Mouse (Mus musculus) lung, embryonic 14.5 days (tissue): Measurements from ENCODE around the gene Cul9. TPM values are rescaled to one million over a fixed set of nuclear protein-coding genes. Genes with fewer than 3 reads are reported as not detected.
A peak's percentile ranks its signal among the peaks of the same experiment; 100 is the strongest.

ENCODE experiments used
- ATAC-seq: fragments of 200-750 bp; cut with Nextera tagmentation; 2 replicates; pipeline ENCODE4 v1.8.0; 2017; ENCODE audit warnings: mild to moderate bottlenecking, moderate TSS enrichment, moderate library complexity; ENCODE audit not compliant: insufficient read depth
- DNase-seq: peaks from one replicate; pipeline ENCODE4 v3.0.0-alpha.2; 2015
- H3K27ac ChIP-seq: fragments of 300-500 bp; sonication (generic); 2 replicates; pipeline ENCODE4 v1.5.1; 2014; ENCODE audit warnings: low read depth, mild to moderate bottlenecking, moderate library complexity
- H3K27me3 ChIP-seq: fragments of 300-500 bp; sonication (generic); 2 replicates; pipeline ENCODE4 v1.6.1; 2014; ENCODE audit warnings: low read length, control low read depth; ENCODE audit not compliant: insufficient read depth
- H3K36me3 ChIP-seq: fragments of 300-500 bp; sonication (generic); 2 replicates; pipeline ENCODE4 v1.6.1; 2014; ENCODE audit warnings: control low read depth; ENCODE audit not compliant: insufficient read depth
- H3K4me1 ChIP-seq: fragments of 300-500 bp; sonication (generic); 2 replicates; pipeline ENCODE4 v1.6.1; 2014; ENCODE audit warnings: antibody characterized with exemption, control low read depth; ENCODE audit not compliant: insufficient read depth
- H3K4me2 ChIP-seq: fragments of 300-500 bp; sonication (generic); 2 replicates; pipeline ENCODE4 v1.6.1; 2014; ENCODE audit warnings: mild to moderate bottlenecking
- H3K4me3 ChIP-seq: fragments of 300-500 bp; sonication (generic); 2 replicates; pipeline ENCODE4 v1.5.1; 2014; ENCODE audit warnings: low read depth, low read length
- H3K9ac ChIP-seq: fragments of 300-500 bp; sonication (generic); 2 replicates; pipeline ENCODE4 v1.6.1; 2014
- H3K9me3 ChIP-seq: fragments of 300-500 bp; sonication (generic); 2 replicates; pipeline ENCODE4 v1.6.1; 2016; ENCODE audit warnings: low read depth, low read length, control low read depth
- CTCF ChIP-seq: IDR thresholded peaks from 2 replicates; pipeline ENCODE4 v1.5.1; 2016; ENCODE audit warnings: antibody characterized with exemption, low read depth
- WGBS: fragments of 180-500 bp; shearing (Covaris S2); extraction: QIAGEN DNeasy Blood & Tissue Kit; methylation state at CpG from one replicate; pipeline ENCODE4 v1.1.7; 2014; 5-methylcytosine and 5-hydroxymethylcytosine counted together
- microRNA-seq: library from miRNA; unstranded; fragments of <30 nt; microRNA quantifications from one replicate; pipeline ENCODE4, GENCODE M21; 2016; ENCODE audit warnings: borderline number of aligned reads
- polyA plus RNA-seq: library from polyadenylated mRNA; unstranded; fragments of >200 nt; fragmentation: Nextera tagmentation; extraction: Ambion mirVana; gene quantifications from 2 replicates; pipeline ENCODE4 v1.2.1, GENCODE M21; 2014

Gene Cul9
- polyA plus RNA-seq, 1 experiment from 2014 or later: 2.9 TPM

GRCm38 (mm10) chr17:46453302-46453948 is 92.8 kb downstream of the Cul9 start:
- Histone ChIP-seq H3K4me2 (peak overlapping the region; percentile 82), H3K9ac (no peak overlapping the region), H3K4me1 (peaks cover 7% of the 10 kb centered on the region; the same call in 1 of the 2 replicates), H3K4me3 (no peak overlapping the region), H3K27me3 (peaks cover 57% of the 10 kb centered on the region), H3K36me3 (no peaks in the 10 kb centered on the region), H3K27ac (no peak overlapping the region), H3K9me3 (no peaks in the 10 kb centered on the region)
- ATAC-seq (no peak), DNase-seq (no peak)
- WGBS: 5% methylated on average over 13 of the region's 13 CpGs
- no peak for TF ChIP-seq CTCF

DNA sequence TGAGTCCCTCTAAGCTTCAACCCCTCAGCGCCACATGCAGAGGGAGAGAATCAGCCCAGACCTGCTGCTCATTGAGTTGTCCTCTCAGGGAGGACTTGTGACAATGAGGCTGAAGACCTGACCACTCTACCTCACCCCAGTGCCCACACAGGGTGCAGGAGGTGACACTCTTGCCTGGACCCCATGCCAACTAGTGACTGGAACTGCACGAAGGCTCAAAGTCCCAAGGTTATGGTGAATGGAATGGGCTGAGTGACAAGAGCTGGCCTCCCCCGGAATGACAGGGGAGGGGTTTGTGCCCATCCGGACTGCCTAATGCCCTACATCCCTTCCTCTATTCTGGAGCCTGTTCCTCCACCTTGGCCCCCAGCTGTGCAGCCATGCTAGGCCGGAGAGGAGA is 93.5 kb downstream of the Cul9 start:
- H3K4me2 ChIP-seq: no peak overlapping the region
- peaks cover 49% of the 10 kb centered on the region for H3K27me3 ChIP-seq
- peaks cover 7% of the 10 kb centered on the region; the same call in 1 of the 2 replicates for H3K4me1 ChIP-seq
- no peak overlapping the region for H3K9ac ChIP-seq
- no peaks in the 10 kb centered on the region for H3K9me3 ChIP-seq
- no peak for TF ChIP-seq CTCF
- no peak for DNase-seq
- no peak overlapping the region for H3K27ac ChIP-seq
- no peak for ATAC-seq
- no peaks in the 10 kb centered on the region for H3K36me3 ChIP-seq
- WGBS: 37% methylated on average over 5 of the region's 5 CpGs
- H3K4me3 ChIP-seq: no peak overlapping the region

Small RNAs within 50 kb of the gene (microRNA-seq; reads per million reads assigned to microRNA genes)
- gene Mir6976: not detected

Other genes starting within 250 kb of the Cul9 start
- 0.38 and 0.46 TPM in 2 replicates for gene Dlk2, start 249.0 kb downstream of the Cul9 start, polyA plus RNA-seq
- 4.7 and 5.5 TPM in 2 replicates for gene Abcc10, start 218.0 kb downstream of the Cul9 start, polyA plus RNA-seq
- 15.2 and 18.3 TPM in 2 replicates for gene Zfp318, start 162.7 kb downstream of the Cul9 start, polyA plus RNA-seq
- 0.41 TPM in 1 of 2 replicates, not detected in the other for gene Crip3, start 117.5 kb downstream of the Cul9 start, polyA plus RNA-seq
- gene Slc22a7, start 107.9 kb downstream of the Cul9 start, polyA plus RNA-seq: not detected in 2 replicates
- gene Ttbk1, start 58.7 kb downstream of the Cul9 start, polyA plus RNA-seq: 0.05 and 0.11 TPM in 2 replicates
- 50.3 and 60.8 TPM in 2 replicates for gene Dnph1, start 49.7 kb downstream of the Cul9 start, polyA plus RNA-seq
- 11.4 and 15.1 TPM in 2 replicates for gene Srf, start 9.8 kb upstream of the Cul9 start, polyA plus RNA-seq
- gene Ptk7, start 83.1 kb upstream of the Cul9 start, polyA plus RNA-seq: 79.5 and 99.3 TPM in 2 replicates
- gene Klc4, start 99.6 kb upstream of the Cul9 start, polyA plus RNA-seq: 20.2 and 21.4 TPM in 2 replicates
- 113 and 114 TPM in 2 replicates for gene Mrpl2, start 99.8 kb upstream of the Cul9 start, polyA plus RNA-seq
- gene Cul7, start 103.9 kb upstream of the Cul9 start, polyA plus RNA-seq: 36.6 TPM in 2 replicates
- gene Rrp36, start 128.0 kb upstream of the Cul9 start, polyA plus RNA-seq: 47.6 and 48.5 TPM in 2 replicates
- 123 and 131 TPM in 2 replicates for gene Mea1, start 132.4 kb upstream of the Cul9 start, polyA plus RNA-seq
- 108 and 111 TPM in 2 replicates for gene Klhdc3, start 134.5 kb upstream of the Cul9 start, polyA plus RNA-seq
- 97.6 and 104 TPM in 2 replicates for gene Ppp2r5d, start 158.7 kb upstream of the Cul9 start, polyA plus RNA-seq
- 23.0 and 25.7 TPM in 2 replicates for gene Pex6, start 165.1 kb upstream of the Cul9 start, polyA plus RNA-seq
- 0.77 and 1.5 TPM in 2 replicates for gene Gnmt, start 182.8 kb upstream of the Cul9 start, polyA plus RNA-seq
- 77.4 and 79.3 TPM in 2 replicates for gene Cnpy3, start 205.8 kb upstream of the Cul9 start, polyA plus RNA-seq
- gene Ptcra, start 217.3 kb upstream of the Cul9 start, polyA plus RNA-seq: 0.24 and 0.37 TPM in 2 replicates
- 58.2 and 64.7 TPM in 2 replicates for gene 2310039H08Rik, start 226.2 kb upstream of the Cul9 start, polyA plus RNA-seq
- gene Rpl7l1, start 236.3 kb upstream of the Cul9 start, polyA plus RNA-seq: 169 and 171 TPM in 2 replicates